Mouse (Mus musculus) limb, embryonic 15.5 days (tissue): ENCODE measurements around the gene Tspan13. TPM values are rescaled to one million over a fixed set of nuclear protein-coding genes. Genes with fewer than 3 reads are reported as not detected.

Source experiments
- ATAC-seq: fragments of 200-750 bp; cut with Nextera tagmentation; 2 replicates; pipeline ENCODE4 v1.8.0; 2017; ENCODE audit warnings: low read depth, moderate TSS enrichment; ENCODE audit not compliant: insufficient number of reproducible peaks, low FRiP score, low TSS enrichment
- H3K27ac ChIP-seq: fragments of 300-500 bp; sonication (generic); 2 replicates; pipeline ENCODE4 v1.5.1; 2015; ENCODE audit warnings: moderate library complexity, mild to moderate bottlenecking, inconsistent platforms
- H3K27me3 ChIP-seq: fragments of 300-500 bp; sonication (generic); 2 replicates; pipeline ENCODE4 v1.6.1; 2015; ENCODE audit warnings: inconsistent platforms
- H3K36me3 ChIP-seq: fragments of 300-500 bp; sonication (generic); 2 replicates; pipeline ENCODE4 v1.6.1; 2015; ENCODE audit warnings: inconsistent platforms
- H3K4me1 ChIP-seq: fragments of 300-500 bp; sonication (generic); 2 replicates; pipeline ENCODE4 v1.6.1; 2015; ENCODE audit warnings: inconsistent platforms
- H3K4me2 ChIP-seq: fragments of 300-500 bp; sonication (generic); 2 replicates; pipeline ENCODE4 v1.6.1; 2015; ENCODE audit warnings: mild to moderate bottlenecking, inconsistent platforms
- H3K4me3 ChIP-seq: fragments of 300-500 bp; sonication (generic); 2 replicates; pipeline ENCODE4 v1.5.1; 2015; ENCODE audit warnings: mild to moderate bottlenecking, inconsistent platforms
- H3K9ac ChIP-seq: fragments of 300-500 bp; sonication (generic); 2 replicates; pipeline ENCODE4 v1.6.1; 2015; ENCODE audit warnings: inconsistent platforms
- H3K9me3 ChIP-seq: fragments of 300-500 bp; sonication (generic); 2 replicates; pipeline ENCODE4 v1.6.1; 2016; ENCODE audit warnings: inconsistent platforms
- WGBS: fragments of 180-500 bp; shearing (Covaris S2); methylation state at CpG from one replicate; pipeline ENCODE4 v1.1.7; 2015; 5-methylcytosine and 5-hydroxymethylcytosine counted together
- polyA plus RNA-seq: library from polyadenylated mRNA; unstranded; fragments of >200 nt; fragmentation: Nextera tagmentation; extraction: Ambion mirVana; gene quantifications from 2 replicates; pipeline ENCODE4 v1.2.1, GENCODE M21; 2015

Tspan13 gene
- polyA plus RNA-seq = 47.1 and 50.9 TPM in 2 replicates

GRCm38 (mm10) chr12:36042348-36042778 is at the start of gene Tspan13:
Tspan13 (minus strand) TSS chr12:36042500.
- peak within 1 kb of the TSS; percentile 99 for H3K4me2 ChIP-seq
- H3K9me3 ChIP-seq = no peaks in the 10 kb centered on the region
- no peaks in the 10 kb centered on the region for H3K36me3 ChIP-seq
- peaks cover 14% of the 10 kb centered on the region; the same call in 1 of the 2 replicates for H3K4me1 ChIP-seq
- H3K27me3 ChIP-seq = no peaks in the 10 kb centered on the region
- H3K4me3 ChIP-seq = peak within 1 kb of the TSS; percentile 68
- WGBS = under 1% methylated on average over 35 of the region's 35 CpGs
- 0 out of 2 replicates have a peak within 1 kb of the TSS, but pooled peaks have one; percentile 9 for H3K27ac ChIP-seq
- peak; percentile 90 for ATAC-seq
- H3K9ac ChIP-seq = peak within 1 kb of the TSS; percentile 61

- H3K36me3 ChIP-seq = peaks cover 28% of the 10 kb centered on the region
- no peak for ATAC-seq
- H3K9me3 ChIP-seq = no peaks in the 10 kb centered on the region
- H3K27me3 ChIP-seq = no peaks in the 10 kb centered on the region
- H3K4me3 ChIP-seq = no peak overlapping the region
- H3K9ac ChIP-seq = no peak overlapping the region
- H3K4me1 ChIP-seq = no peaks in the 10 kb centered on the region
- no peak overlapping the region for H3K27ac ChIP-seq
- H3K4me2 ChIP-seq = no peak overlapping the region
- WGBS = 91% methylated on average over 10 of the region's 10 CpGs
Observed at GRCm38 (mm10) chr12:36091964-36092363, 49.7 kb upstream of the Tspan13 start.

- no peaks in the 10 kb centered on the region for H3K9me3 ChIP-seq
- H3K4me2 ChIP-seq = no peak overlapping the region
- WGBS = 65% methylated on average over 6 of the region's 6 CpGs
- H3K27me3 ChIP-seq = no peaks in the 10 kb centered on the region
- ATAC-seq = no peak
- no peak overlapping the region for H3K9ac ChIP-seq
- H3K4me1 ChIP-seq = no peaks in the 10 kb centered on the region
- H3K27ac ChIP-seq = no peak overlapping the region
- peaks cover 26% of the 10 kb centered on the region for H3K36me3 ChIP-seq
- H3K4me3 ChIP-seq = no peak overlapping the region
Observed at GRCm38 (mm10) chr12:36089221-36089620, 46.9 kb upstream of the Tspan13 start.

GRCm38 (mm10) chr12:36088804-36089203 is 46.5 kb upstream of the Tspan13 start:
- WGBS = 88% methylated on average over 1 of the region's 1 CpGs
- ATAC-seq = no peak
- H3K9ac ChIP-seq = no peak overlapping the region

GRCm38 (mm10) chr12:36085380-36085779 is 43.1 kb upstream of the Tspan13 start:
- WGBS = 52% methylated on average over 2 of the region's 2 CpGs
- no peak overlapping the region for H3K4me2 ChIP-seq
- H3K9ac ChIP-seq = no peak overlapping the region
- no peaks in the 10 kb centered on the region for H3K36me3 ChIP-seq
- no peaks in the 10 kb centered on the region for H3K9me3 ChIP-seq
- no peaks in the 10 kb centered on the region for H3K4me1 ChIP-seq
- ATAC-seq = no peak
- H3K4me3 ChIP-seq = no peak overlapping the region
- no peaks in the 10 kb centered on the region for H3K27me3 ChIP-seq
- no peak overlapping the region for H3K27ac ChIP-seq

More at GRCm38 (mm10) chr12:36088804-36089203, 46.5 kb upstream of the Tspan13 start:
- Histone ChIP-seq H3K36me3 (peaks cover 26% of the 10 kb centered on the region), H3K27me3 (no peaks in the 10 kb centered on the region), H3K4me2 (no peak overlapping the region), H3K9me3 (no peaks in the 10 kb centered on the region), H3K27ac (no peak overlapping the region), H3K4me3 (no peak overlapping the region), H3K4me1 (no peaks in the 10 kb centered on the region)

- Histone ChIP-seq H3K27ac (no peak overlapping the region), H3K9me3 (no peaks in the 10 kb centered on the region), H3K4me2 (no peak overlapping the region), H3K4me3 (no peak overlapping the region), H3K27me3 (no peaks in the 10 kb centered on the region), H3K9ac (no peak overlapping the region), H3K4me1 (no peaks in the 10 kb centered on the region), H3K36me3 (no peaks in the 10 kb centered on the region)
- WGBS = 63% methylated on average over 4 of the region's 4 CpGs
- ATAC-seq = no peak
Observed at GRCm38 (mm10) chr12:36078101-36078899, 36.0 kb upstream of the Tspan13 start.

- Histone ChIP-seq H3K4me2 (no peak overlapping the region), H3K9ac (no peak overlapping the region), H3K4me3 (no peak overlapping the region), H3K4me1 (no peaks in the 10 kb centered on the region), H3K36me3 (no peaks in the 10 kb centered on the region), H3K9me3 (no peaks in the 10 kb centered on the region), H3K27ac (no peak overlapping the region), H3K27me3 (no peaks in the 10 kb centered on the region)
- no peak for ATAC-seq
- 19% methylated on average over 5 of the region's 5 CpGs for WGBS
Observed at GRCm38 (mm10) chr12:36072860-36073259, 30.6 kb upstream of the Tspan13 start.

- 79% methylated on average over 4 of the region's 4 CpGs for WGBS
- H3K9ac ChIP-seq = no peak overlapping the region
- no peak for ATAC-seq
- no peak overlapping the region for H3K4me3 ChIP-seq
- H3K4me2 ChIP-seq = no peak overlapping the region
- H3K4me1 ChIP-seq = no peaks in the 10 kb centered on the region
- no peak overlapping the region for H3K27ac ChIP-seq
- no peaks in the 10 kb centered on the region for H3K27me3 ChIP-seq
- no peaks in the 10 kb centered on the region for H3K36me3 ChIP-seq
- no peaks in the 10 kb centered on the region for H3K9me3 ChIP-seq
Observed at GRCm38 (mm10) chr12:36070231-36070630, 27.9 kb upstream of the Tspan13 start.

- no peak for ATAC-seq
- Histone ChIP-seq H3K27ac (no peak overlapping the region), H3K27me3 (no peaks in the 10 kb centered on the region), H3K9ac (no peak overlapping the region), H3K9me3 (no peaks in the 10 kb centered on the region), H3K4me2 (no peak overlapping the region), H3K4me1 (no peaks in the 10 kb centered on the region), H3K36me3 (no peaks in the 10 kb centered on the region), H3K4me3 (no peak overlapping the region)
- 94% methylated on average over 2 of the region's 2 CpGs for WGBS
Observed at GRCm38 (mm10) chr12:36067538-36067937, 25.2 kb upstream of the Tspan13 start.

GRCm38 (mm10) chr12:36065911-36066310 is 23.6 kb upstream of the Tspan13 start:
- H3K36me3 ChIP-seq = no peaks in the 10 kb centered on the region
- no peaks in the 10 kb centered on the region for H3K27me3 ChIP-seq
- no peak overlapping the region for H3K4me2 ChIP-seq
- H3K4me1 ChIP-seq = no peaks in the 10 kb centered on the region
- no peak for ATAC-seq
- H3K9me3 ChIP-seq = no peaks in the 10 kb centered on the region
- no peak overlapping the region for H3K9ac ChIP-seq
- 91% methylated on average over 1 of the region's 1 CpGs for WGBS
- no peak overlapping the region for H3K27ac ChIP-seq
- no peak overlapping the region for H3K4me3 ChIP-seq

- H3K27me3 ChIP-seq = no peaks in the 10 kb centered on the region
- no peaks in the 10 kb centered on the region for H3K36me3 ChIP-seq
- H3K4me3 ChIP-seq = no peak overlapping the region
- no peak overlapping the region for H3K9ac ChIP-seq
- H3K4me1 ChIP-seq = no peaks in the 10 kb centered on the region
- no peak for ATAC-seq
- WGBS = 83% methylated on average over 2 of the region's 2 CpGs
- H3K27ac ChIP-seq = no peak overlapping the region
- H3K9me3 ChIP-seq = no peaks in the 10 kb centered on the region
- no peak overlapping the region for H3K4me2 ChIP-seq
Observed at GRCm38 (mm10) chr12:36057699-36058098, 15.4 kb upstream of the Tspan13 start.

GRCm38 (mm10) chr12:36050276-36050675 is 8.0 kb upstream of the Tspan13 start:
- H3K9me3 ChIP-seq = no peaks in the 10 kb centered on the region
- no peak overlapping the region for H3K27ac ChIP-seq
- no peak overlapping the region for H3K9ac ChIP-seq
- WGBS = 79% methylated on average over 1 of the region's 1 CpGs
- H3K27me3 ChIP-seq = no peaks in the 10 kb centered on the region
- no peaks in the 10 kb centered on the region for H3K36me3 ChIP-seq
- H3K4me3 ChIP-seq = no peak overlapping the region
- no peaks in the 10 kb centered on the region for H3K4me1 ChIP-seq
- H3K4me2 ChIP-seq = no peak overlapping the region
- ATAC-seq = no peak
